Mouse (Mus musculus): ENCODE results near the gene Pgpep1l.

DNA sequence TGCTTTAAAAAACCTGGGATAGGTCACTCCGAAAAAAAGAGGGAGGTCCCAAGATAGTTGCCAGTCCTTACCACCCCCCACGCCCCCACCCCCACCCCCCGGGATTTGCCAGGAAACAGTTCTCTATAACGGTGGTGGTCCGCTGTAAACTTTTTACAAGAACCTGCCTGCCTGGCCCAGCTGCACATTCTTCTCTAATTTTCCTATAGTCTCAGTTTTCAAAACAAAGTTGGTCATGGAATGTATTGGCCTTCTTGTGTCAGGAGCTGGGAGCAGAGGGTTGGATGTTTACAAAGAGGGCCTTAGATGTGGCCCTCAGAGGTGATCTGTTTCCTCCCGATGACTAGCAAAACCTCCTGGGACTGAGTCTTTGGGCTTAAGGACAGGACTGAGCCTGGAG lies 39.7 kb upstream of the Pgpep1l start:
- TF ChIP-seq CTCF (IDR thresholded peaks at IDR 0.05; ENCODE audit: low read depth) (no peak), EP300 (IDR thresholded peaks at IDR 0.05; ENCODE audit: low read depth) (no peak)

Data from heart, postnatal 0 days (tissue).